Mouse (Mus musculus) neural tube, postnatal 0 days (tissue): ENCODE measurements around the gene Defb11. TPM values are rescaled to one million over a fixed set of nuclear protein-coding genes. Genes with fewer than 3 reads are reported as not detected.

Experiments
- polyA plus RNA-seq: library from polyadenylated mRNA; unstranded; fragments of >200 nt; fragmentation: Nextera tagmentation; extraction: Ambion mirVana; gene quantifications from 2 replicates; pipeline ENCODE4 v1.2.1, GENCODE M21; 2015

The Defb11 gene
- not detected in 2 replicates for polyA plus RNA-seq

GRCm38 (mm10) chr8:21906290-21906689, at the start of gene Defb11:
Gene Defb11 (minus strand): TSS chr8:21906412.

GRCm38 (mm10) chr8:21946462-21946861, 40.2 kb upstream of the Defb11 start, which contains the start of gene Defb13:
Gene Defb13 (plus strand): TSS chr8:21946762.

GRCm38 (mm10) chr8:21938052-21938451, 31.8 kb upstream of the Defb11 start, which contains the start of gene Defb35:
Gene Defb35 (plus strand): TSS chr8:21938352.

GRCm38 (mm10) chr8:21932610-21933009, 26.4 kb upstream of the Defb11 start, which contains the start of gene Defb15:
Gene Defb15 (minus strand): TSS chr8:21932710.

GRCm38 (mm10) chr8:21885321-21885720, 20.9 kb downstream of the Defb11 start, which contains the start of gene Defb9:
Gene Defb9 (minus strand): TSS chr8:21885421.

GRCm38 (mm10) chr8:21858586-21858985, 47.6 kb downstream of the Defb11 start, which contains the start of gene Defb10:
Gene Defb10 (plus strand): TSS chr8:21858901.

Other genes with a start within 250 kb of the Defb11 start
- not detected in 2 replicates for gene Defa34, start 240.6 kb downstream of the Defb11 start, polyA plus RNA-seq
- not detected in 2 replicates for gene AY761184, start 202.8 kb downstream of the Defb11 start, polyA plus RNA-seq
- not detected in 2 replicates for gene Defa24, start 171.9 kb downstream of the Defb11 start, polyA plus RNA-seq
- not detected in 2 replicates for gene Defb50, start 82.9 kb downstream of the Defb11 start, polyA plus RNA-seq
- not detected in 2 replicates for gene Defb2, start 66.5 kb downstream of the Defb11 start, polyA plus RNA-seq
- gene Defb10, start 47.5 kb downstream of the Defb11 start, polyA plus RNA-seq, result not detected in 2 replicates
- not detected in 2 replicates for gene Defb9, start 21.0 kb downstream of the Defb11 start, polyA plus RNA-seq
- not detected in 2 replicates for gene Defb15, start 26.3 kb upstream of the Defb11 start, polyA plus RNA-seq
- gene Defb35, start 31.9 kb upstream of the Defb11 start, polyA plus RNA-seq, result not detected in 2 replicates
- not detected in 2 replicates for gene Defb13, start 40.4 kb upstream of the Defb11 start, polyA plus RNA-seq
- not detected in 2 replicates for gene Fam90a1a, start 52.3 kb upstream of the Defb11 start, polyA plus RNA-seq
- gene Ccdc70, start 63.4 kb upstream of the Defb11 start, polyA plus RNA-seq, result not detected in 2 replicates
- gene Atp7b, start 153.9 kb upstream of the Defb11 start, polyA plus RNA-seq, result 1.9 TPM in 2 replicates
- gene Alg11, start 154.3 kb upstream of the Defb11 start, polyA plus RNA-seq, result 30.4 and 32.2 TPM in 2 replicates
- gene Nek5, start 218.6 kb upstream of the Defb11 start, polyA plus RNA-seq, result 0.75 and 0.98 TPM in 2 replicates